Mouse (Mus musculus): ENCODE measurements around the gene Glg1. TPM values are rescaled to one million over a fixed set of nuclear protein-coding genes. Genes with fewer than 3 reads are reported as not detected.
"Not testable (repeated sequence)": the region's sequence is repeated elsewhere in the genome, so short reads cannot be mapped to it uniquely, and the experiment has no call there.

Glg1 gene
- polyA plus RNA-seq, 1 experiment from 2014 or later = 13.0 TPM

- H3K27me3 ChIP-seq (ENCODE audit: insufficient read depth, low read length) = 0 out of 2 replicates have a peak, but pooled peaks cover 6% of the 10 kb centered on the region
- TF ChIP-seq EP300 (IDR thresholded peaks at IDR 0.05; ENCODE audit: low read depth) (no peak), CTCF (IDR thresholded peaks at IDR 0.05; ENCODE audit: low read depth) (no peak)
- H3K9ac ChIP-seq (replicated peaks) = peak overlapping the region; percentile 90
- H3K4me2 ChIP-seq (ENCODE audit: low read depth, low read length) = peak overlapping the region; percentile 76
- WGBS (ENCODE audit: insufficient replicate concordance) = 11% methylated on average over 13 of the region's 13 CpGs
- ATAC-seq (peak; percentile 52), DNase-seq (no peak)
- no peaks in the 10 kb centered on the region for H3K36me3 ChIP-seq (replicated peaks; ENCODE audit: insufficient read depth, low read length)
- H3K4me3 ChIP-seq (ENCODE audit: low read depth, low read length) = peak overlapping the region; percentile 90
- H3K27ac ChIP-seq (ENCODE audit: low read depth) = peak overlapping the region; percentile 99
- no peaks in the 10 kb centered on the region for H3K9me3 ChIP-seq (ENCODE audit: low read length)
- H3K4me1 ChIP-seq (ENCODE audit: insufficient read depth) = peaks cover 11% of the 10 kb centered on the region; the same call in 1 of the 2 replicates
These were observed 359 bp upstream of the Glg1 start for GRCm38 (mm10) chr8:111259408-111259741.

DNA sequence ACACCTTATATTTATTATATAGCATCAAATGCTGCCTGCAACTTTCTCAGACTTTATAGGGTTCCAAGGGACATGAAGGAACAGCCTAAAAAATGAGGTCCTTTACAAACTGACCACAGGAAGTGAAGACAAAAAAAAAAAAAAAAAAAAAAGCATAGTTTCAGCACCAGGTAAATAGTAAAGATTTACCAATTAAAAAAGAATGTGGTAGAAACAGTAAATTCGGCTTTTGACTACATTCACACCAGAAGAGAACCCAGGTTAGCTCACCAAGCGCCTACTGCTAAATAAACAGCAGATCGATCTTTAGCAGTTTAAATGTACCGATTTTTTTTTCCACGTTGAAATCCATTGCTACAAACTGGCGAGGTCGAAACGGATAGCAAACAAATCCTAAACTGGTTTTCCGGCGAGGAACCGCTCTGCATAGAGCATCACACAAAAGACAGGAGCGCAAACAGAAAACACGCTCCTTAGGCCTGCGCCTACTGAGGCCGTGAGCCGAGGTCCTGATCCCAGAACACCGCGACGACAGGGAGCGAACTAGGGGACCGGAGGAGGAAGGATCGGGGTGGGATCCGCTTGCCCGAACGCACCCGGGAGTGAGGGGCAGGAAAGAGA, 896 bp downstream of the Glg1 start:
- ATAC-seq = peak; percentile 31
- peak overlapping the region; percentile 99 for H3K27ac ChIP-seq (ENCODE audit: low read depth)
- no peaks in the 10 kb centered on the region for H3K9me3 ChIP-seq (ENCODE audit: low read length)
- no peak for DNase-seq
- 0 out of 2 replicates have a peak, but pooled peaks cover 6% of the 10 kb centered on the region for H3K27me3 ChIP-seq (ENCODE audit: insufficient read depth, low read length)
- H3K4me1 ChIP-seq (ENCODE audit: insufficient read depth) = peaks cover 11% of the 10 kb centered on the region; the same call in 1 of the 2 replicates
- H3K4me3 ChIP-seq (ENCODE audit: low read depth, low read length) = peak overlapping the region; percentile 90
- H3K9ac ChIP-seq (replicated peaks) = peak overlapping the region; percentile 90
- H3K4me2 ChIP-seq (ENCODE audit: low read depth, low read length) = peak overlapping the region; percentile 76
- no peak for TF ChIP-seq CTCF (IDR thresholded peaks at IDR 0.05; ENCODE audit: low read depth)
- no peak for TF ChIP-seq EP300 (IDR thresholded peaks at IDR 0.05; ENCODE audit: low read depth)
- 1% methylated on average over 22 of the region's 26 CpGs for WGBS (ENCODE audit: insufficient replicate concordance)
- no peaks in the 10 kb centered on the region for H3K36me3 ChIP-seq (replicated peaks; ENCODE audit: insufficient read depth, low read length)

DNA sequence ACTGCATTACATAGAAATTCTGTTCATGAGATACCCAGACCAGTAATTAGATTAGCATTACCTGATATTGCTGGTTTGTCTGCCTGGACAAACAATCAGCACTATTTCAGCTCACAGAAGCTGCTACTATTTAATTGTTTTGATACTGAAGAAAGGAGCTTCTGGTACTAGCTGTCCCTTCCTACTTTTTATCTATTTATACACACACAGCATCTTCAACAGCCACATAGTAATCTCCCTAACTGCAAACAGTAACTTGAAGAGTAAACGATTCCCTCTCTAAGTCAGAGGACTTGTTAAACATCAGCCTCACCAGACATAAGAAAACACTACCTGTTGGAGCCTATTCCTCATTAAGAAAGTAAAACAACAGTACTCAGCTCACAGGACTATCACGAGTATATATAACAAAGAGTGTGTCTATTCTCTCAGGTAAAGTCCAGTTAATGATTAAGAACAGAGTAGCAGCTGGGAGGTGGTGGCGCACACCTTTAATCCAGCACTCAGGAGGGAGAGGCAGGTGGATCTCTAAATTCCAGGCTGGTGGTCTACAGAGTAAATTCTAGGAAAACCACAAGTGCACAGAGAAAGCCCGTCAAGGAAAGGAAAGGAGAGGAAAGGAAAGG, 6.4 kb downstream of the Glg1 start:
- H3K9me3 ChIP-seq (ENCODE audit: low read length) = no peaks in the 10 kb centered on the region
- peaks cover 14% of the 10 kb centered on the region for H3K4me1 ChIP-seq (ENCODE audit: insufficient read depth)
- no peak overlapping the region for H3K9ac ChIP-seq (replicated peaks)
- H3K27ac ChIP-seq (ENCODE audit: low read depth) = no peak overlapping the region
- H3K4me3 ChIP-seq (ENCODE audit: low read depth, low read length) = no peak overlapping the region
- no peaks in the 10 kb centered on the region for H3K27me3 ChIP-seq (ENCODE audit: insufficient read depth, low read length)
- ATAC-seq (no peak), DNase-seq (no peak)
- 0 out of 2 replicates have a peak overlapping the region, but pooled peaks have one; percentile 1 for H3K4me2 ChIP-seq (ENCODE audit: low read depth, low read length)
- no peaks in the 10 kb centered on the region for H3K36me3 ChIP-seq (replicated peaks; ENCODE audit: insufficient read depth, low read length)
- TF ChIP-seq CTCF (IDR thresholded peaks at IDR 0.05; ENCODE audit: low read depth) (no peak), EP300 (IDR thresholded peaks at IDR 0.05; ENCODE audit: low read depth) (peak; percentile 94)
- WGBS (ENCODE audit: insufficient replicate concordance) = 41% methylated on average over 4 of the region's 4 CpGs

DNA sequence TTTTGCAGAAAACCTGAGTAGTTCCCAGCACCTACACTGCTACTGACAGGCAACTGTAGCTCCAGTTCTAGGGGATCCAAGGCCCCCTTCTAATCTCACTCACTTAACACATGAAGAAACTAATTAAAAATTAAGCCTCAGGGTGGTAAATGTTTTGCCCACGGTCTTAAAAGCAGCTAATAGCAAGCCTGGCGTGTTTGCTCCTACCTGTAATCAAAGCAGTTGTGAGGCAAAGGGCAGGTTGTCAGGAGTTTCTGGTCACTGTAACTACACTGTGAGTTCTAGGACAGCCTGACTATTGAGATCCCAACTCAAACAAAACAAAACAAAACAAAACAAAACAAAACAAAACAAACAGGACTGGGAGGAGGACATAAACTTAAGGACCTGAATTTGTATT, 8.9 kb downstream of the Glg1 start:
- H3K4me2 ChIP-seq (ENCODE audit: low read depth, low read length) = no peak overlapping the region
- peaks cover 9% of the 10 kb centered on the region for H3K4me1 ChIP-seq (ENCODE audit: insufficient read depth)
- whole genome bisulfite sequencing (ENCODE audit: insufficient replicate concordance) = 70% methylated on average over 2 of the region's 2 CpGs

DNA sequence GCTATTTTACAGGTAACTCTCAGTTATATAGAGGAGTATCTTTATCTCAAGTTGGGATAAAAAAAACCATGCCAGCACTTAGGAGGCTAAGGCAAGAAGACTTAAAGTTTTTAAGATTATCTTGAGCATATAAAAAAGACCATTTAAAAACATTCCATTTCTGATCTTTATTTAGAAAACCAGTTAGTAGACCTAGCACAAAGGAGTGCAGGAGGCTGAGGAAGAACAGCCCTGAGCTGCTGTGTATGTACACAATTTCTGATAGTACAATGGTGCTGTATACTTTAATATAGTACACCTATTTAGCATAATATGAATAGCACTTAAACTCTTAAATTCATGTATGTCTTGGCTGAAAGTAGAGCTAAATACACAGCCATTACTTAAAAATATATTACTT, 10.9 kb downstream of the Glg1 start:
- Histone ChIP-seq H3K9me3 (ENCODE audit: low read length) (no peaks in the 10 kb centered on the region), H3K4me1 (ENCODE audit: insufficient read depth) (peaks cover 9% of the 10 kb centered on the region), H3K4me3 (ENCODE audit: low read depth, low read length) (no peak overlapping the region), H3K27me3 (ENCODE audit: insufficient read depth, low read length) (no peaks in the 10 kb centered on the region), H3K4me2 (ENCODE audit: low read depth, low read length) (no peak overlapping the region), H3K36me3 (replicated peaks; ENCODE audit: insufficient read depth, low read length) (no peaks in the 10 kb centered on the region), H3K27ac (ENCODE audit: low read depth) (no peak overlapping the region), H3K9ac (replicated peaks) (no peak overlapping the region)
- TF ChIP-seq EP300 (IDR thresholded peaks at IDR 0.05; ENCODE audit: low read depth) (no peak), CTCF (IDR thresholded peaks at IDR 0.05; ENCODE audit: low read depth) (no peak)
- ATAC-seq (no peak), DNase-seq (no peak)

More for the DNA sequence above, 8.9 kb downstream of the Glg1 start:
- TF ChIP-seq CTCF (IDR thresholded peaks at IDR 0.05; ENCODE audit: low read depth) (no peak), EP300 (IDR thresholded peaks at IDR 0.05; ENCODE audit: low read depth) (no peak)
- Histone ChIP-seq H3K4me3 (ENCODE audit: low read depth, low read length) (no peak overlapping the region), H3K27ac (ENCODE audit: low read depth) (no peak overlapping the region), H3K36me3 (replicated peaks; ENCODE audit: insufficient read depth, low read length) (no peaks in the 10 kb centered on the region), H3K9me3 (ENCODE audit: low read length) (no peaks in the 10 kb centered on the region), H3K9ac (replicated peaks) (no peak overlapping the region), H3K27me3 (ENCODE audit: insufficient read depth, low read length) (no peaks in the 10 kb centered on the region)
- DNase-seq (no peak), ATAC-seq (no peak)

DNA sequence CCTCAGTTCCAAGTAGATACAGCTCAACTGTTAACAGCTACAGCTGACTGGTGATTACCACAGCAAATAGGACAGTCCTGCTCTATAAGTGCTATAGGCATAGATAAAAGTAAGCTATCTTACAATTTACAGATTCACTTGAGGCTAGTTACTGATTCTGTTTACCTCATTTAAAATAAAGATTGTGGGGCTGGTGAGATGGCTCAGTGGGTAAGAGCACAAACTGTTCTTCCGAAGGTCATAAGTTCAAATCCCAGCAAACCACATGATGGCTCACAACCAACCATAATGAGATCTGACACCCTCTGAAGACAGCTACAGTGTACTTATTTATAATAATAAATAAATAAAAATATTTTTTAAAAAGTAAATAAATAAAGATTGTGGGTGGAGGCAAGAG, 12.2 kb downstream of the Glg1 start:
- not testable (repeated sequence) for H3K4me3 ChIP-seq (ENCODE audit: low read depth, low read length); H3K9me3 ChIP-seq (ENCODE audit: low read length); DNase-seq; H3K4me1 ChIP-seq (ENCODE audit: insufficient read depth); H3K27me3 ChIP-seq (ENCODE audit: insufficient read depth, low read length); H3K27ac ChIP-seq (ENCODE audit: low read depth); H3K36me3 ChIP-seq (replicated peaks; ENCODE audit: insufficient read depth, low read length); H3K9ac ChIP-seq (replicated peaks); ATAC-seq; H3K4me2 ChIP-seq (ENCODE audit: low read depth, low read length)
- 97% methylated on average over 1 of the region's 1 CpGs for WGBS (ENCODE audit: insufficient replicate concordance)
